Mouse (Mus musculus) small intestine, adult 2 months (tissue): ENCODE data around the gene Magi1.

Source experiments
- CTCF ChIP-seq: fragments of 200-500 bp; IDR thresholded peaks from 2 replicates; pipeline ENCODE4 v1.5.1; 2012; ENCODE audit warnings: low read depth, mild to moderate bottlenecking, control low read depth, inconsistent platforms, low read length, moderate library complexity, mixed read lengths; ENCODE audit not compliant: insufficient replicate concordance, insufficient read length; ENCODE audit errors: extremely low read depth
- POLR2A ChIP-seq: fragments of 200-500 bp; IDR thresholded peaks from 2 replicates; pipeline ENCODE4 v1.6.1; 2012; ENCODE audit warnings: low read depth, mild to moderate bottlenecking, control low read depth, inconsistent platforms, low read length, moderate library complexity

GRCm38 (mm10) chr6:94184268-94184667, 99.4 kb downstream of the Magi1 start:
- no peak for TF ChIP-seq POLR2A
- TF ChIP-seq CTCF = no peak
